Mouse (Mus musculus) ZHBTc4 (cell line): ENCODE measurements around the gene Mst1.

Source experiments
- DNase-seq: peaks from one replicate; pipeline ENCODE4 v3.0.0-alpha.2; 2011; ENCODE audit warnings: low read depth, low spot score

The Mst1 gene

DNA sequence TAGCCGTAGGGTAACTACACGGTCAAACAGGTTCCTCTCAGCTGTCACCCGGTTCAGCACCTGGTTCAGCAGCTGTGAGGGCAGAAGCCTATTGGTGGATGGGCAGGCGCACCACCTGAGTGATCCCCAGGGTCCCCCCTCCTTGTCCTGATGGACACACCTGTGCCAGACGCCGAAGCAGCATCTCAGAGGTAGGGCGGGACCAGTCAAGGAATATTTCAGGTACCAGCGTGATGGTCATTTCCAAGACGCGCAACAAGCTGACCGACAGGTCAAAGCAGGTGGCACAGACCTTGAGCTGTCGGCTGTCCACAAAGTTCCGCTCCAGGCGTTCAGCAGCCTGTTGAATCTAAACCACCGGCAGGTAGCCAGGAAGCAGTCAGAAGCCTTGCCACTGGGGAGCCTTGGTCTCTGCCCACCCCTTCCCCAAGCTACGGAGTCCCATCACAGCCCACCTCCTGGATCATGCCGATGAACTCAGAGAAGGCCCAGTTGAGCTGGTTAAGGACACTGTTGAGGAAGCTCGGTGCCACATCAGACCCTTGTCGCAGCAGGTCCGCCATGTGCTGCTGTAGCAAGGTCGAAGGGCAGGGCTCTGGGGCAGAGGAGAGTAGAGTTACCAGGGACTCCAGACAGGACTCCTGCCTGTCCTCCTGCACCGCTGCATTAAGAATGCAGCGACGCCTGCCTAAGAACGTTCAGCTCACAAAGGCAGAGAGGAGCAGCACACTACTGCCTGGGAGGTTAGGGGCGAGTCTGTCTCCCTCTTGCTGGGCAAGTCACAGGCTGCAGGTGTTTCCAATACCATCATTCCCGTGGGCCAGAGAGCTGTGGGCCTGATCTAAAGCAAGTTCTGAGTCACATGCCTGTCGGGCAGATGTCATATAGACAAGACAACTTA, 23.6 kb upstream of the Mst1 start:
- DNase-seq, result no peak

DNA sequence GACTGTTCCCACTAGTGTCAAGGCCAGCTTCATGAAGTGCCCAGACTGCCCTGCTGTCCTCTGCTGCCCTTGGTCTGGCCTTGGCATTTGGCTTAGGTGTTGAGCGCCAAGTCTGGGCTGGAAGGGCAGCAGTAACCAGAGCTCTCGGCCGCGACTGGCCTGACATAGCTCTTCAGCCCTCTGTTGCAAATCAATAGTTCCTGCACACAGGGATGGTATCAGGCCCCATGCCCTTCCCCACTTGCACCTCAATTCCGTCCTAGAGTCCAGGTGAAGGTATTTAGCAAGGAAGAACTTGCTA, 23.0 kb upstream of the Mst1 start:
- DNase-seq, result no peak

DNA sequence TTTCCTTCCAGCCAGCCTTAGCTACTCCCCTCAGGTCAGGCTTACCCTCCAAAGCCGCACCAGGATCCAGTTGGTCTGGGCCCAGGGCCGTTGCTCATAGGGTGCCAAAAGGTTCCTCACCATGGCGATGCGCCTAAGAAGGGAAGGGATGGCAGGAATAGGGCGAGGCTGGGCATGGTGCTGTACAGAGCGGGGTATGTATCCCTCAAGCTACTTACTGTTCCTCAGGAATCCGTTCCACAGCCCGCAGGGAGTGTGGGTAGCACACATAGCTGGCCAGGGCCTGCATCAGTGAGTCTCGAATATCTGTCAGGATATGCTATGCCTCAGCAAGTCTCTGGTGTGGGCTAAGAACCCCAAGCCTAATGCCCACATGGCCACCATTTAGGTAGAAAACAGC, 21.9 kb upstream of the Mst1 start:
- DNase-seq, result no peak

DNA sequence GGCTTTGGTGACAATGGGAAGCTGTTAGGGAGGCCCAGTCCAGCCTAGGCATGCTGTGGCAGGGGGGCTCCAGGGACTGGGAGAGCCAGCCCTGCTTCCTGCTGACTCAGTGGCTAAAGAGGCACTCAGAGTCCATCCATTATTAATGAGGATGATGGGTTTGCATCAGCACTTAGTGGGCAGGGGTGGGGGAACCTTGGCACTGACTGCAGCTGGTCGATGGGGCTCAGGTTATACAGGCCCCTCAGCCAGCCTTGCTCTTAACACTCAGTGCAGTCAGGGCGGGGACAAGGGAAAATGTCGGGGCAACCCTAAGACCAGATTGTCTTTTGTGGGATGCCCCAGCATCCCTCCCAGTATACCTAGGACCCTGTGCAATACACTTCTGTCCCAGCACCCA, 18.1 kb upstream of the Mst1 start:
- no peak for DNase-seq

DNA sequence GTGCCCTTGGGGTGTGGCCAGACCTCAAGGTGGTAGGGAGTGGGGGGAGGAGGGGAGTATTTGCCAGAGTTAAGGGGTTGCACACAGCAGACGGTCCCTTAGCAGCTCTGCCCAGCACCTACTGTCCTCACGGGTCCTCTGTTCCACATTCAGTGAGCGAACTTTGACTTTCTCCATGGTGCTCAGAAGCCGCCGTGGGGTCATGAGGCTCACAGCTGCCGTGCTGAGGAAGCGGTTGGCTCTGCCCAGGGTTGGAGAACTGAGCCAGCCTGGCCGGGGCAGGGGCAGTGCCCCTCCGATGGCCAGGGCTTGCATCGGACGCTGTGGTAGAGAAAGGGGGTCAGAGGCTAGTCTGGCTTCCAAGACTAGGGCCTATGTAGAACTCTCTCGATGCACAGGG, 16.9 kb upstream of the Mst1 start:
- DNase-seq, result no peak

DNA sequence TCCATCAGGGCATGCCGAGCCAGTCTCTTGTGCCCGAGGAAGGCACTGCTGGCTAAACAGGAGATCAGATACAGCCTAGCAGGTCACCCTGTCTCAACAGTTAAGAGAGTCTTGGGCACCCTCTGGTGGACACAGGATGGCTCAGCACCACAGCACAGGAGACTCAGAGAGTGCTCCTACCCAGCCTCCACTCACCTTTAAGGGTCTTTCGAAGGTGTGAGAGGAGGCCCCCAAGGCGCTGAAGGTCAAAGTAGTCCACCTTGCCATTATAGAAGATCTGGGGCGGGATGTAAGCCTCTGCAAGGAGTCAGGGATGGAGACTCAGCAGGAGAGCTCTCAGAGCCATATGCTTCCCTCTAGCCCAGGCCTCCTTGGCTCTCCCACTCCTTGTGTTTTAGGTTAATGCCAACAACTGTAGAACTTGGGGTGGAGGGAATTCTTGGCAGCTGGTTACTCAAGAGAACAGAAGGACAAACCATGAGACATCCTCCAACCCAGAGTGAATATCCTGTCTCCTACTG, 14.7 kb upstream of the Mst1 start:
- DNase-seq, result peak; percentile 76

DNA sequence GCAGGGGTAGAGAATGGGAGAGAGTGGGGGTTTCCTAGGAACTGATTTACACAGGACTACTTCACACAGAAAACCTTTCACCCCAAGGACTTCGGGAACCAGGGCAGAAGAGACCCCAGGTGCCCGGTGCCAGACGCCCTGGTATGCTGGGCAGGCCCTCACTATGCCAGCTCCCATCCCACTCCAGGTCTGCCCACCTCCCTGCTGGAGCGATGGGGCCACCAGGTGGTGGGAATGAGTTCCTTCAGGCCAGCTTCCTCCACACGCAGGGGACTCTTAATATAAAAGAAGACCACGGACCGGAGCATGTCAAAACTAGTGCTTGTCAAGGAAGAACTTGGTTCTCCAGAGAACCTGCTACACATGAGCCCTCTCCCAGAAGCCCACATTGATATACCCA, 13.0 kb upstream of the Mst1 start:
- peak; percentile 34 for DNase-seq

DNA sequence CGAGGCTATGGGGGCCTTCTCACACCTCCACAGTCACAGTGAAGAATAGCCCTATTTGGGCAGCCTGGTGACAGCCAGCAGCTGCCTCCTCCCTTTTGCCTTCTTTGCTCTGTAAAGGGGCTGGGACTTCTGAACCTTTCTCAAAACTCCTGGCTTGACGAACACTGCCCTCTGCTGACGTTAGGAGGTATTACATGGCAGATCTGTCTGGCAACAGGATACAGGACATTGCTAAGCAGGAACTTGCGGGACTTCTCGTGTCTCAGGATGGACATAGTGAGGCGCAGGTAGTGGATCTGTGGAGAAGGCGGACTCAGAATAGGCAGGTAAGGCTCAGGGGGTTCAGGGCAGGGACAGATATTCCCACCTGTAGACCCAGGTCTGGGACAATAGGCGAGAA, 12.3 kb upstream of the Mst1 start:
- peak; percentile 89 for DNase-seq

DNA sequence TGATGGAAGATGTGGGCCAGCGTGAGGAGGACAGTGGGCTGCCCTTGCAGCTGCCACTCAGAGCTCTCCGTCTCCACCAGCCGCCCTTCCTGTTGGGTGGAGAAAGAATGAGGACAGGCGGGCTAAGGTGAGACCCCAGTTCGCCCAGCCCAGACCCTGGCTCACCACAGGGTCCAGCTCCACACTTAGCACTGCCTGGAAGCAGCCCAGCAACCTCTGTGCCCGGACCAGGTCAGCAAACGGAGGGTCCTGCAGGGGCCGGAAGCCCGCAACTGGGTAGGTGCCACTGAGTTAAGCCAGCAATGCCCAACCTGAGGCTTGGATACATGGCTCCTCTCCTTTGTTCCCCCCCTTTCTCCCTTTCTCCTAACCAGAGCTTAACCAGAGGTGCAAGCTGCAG, 11.2 kb upstream of the Mst1 start:
- DNase-seq, result no peak

DNA sequence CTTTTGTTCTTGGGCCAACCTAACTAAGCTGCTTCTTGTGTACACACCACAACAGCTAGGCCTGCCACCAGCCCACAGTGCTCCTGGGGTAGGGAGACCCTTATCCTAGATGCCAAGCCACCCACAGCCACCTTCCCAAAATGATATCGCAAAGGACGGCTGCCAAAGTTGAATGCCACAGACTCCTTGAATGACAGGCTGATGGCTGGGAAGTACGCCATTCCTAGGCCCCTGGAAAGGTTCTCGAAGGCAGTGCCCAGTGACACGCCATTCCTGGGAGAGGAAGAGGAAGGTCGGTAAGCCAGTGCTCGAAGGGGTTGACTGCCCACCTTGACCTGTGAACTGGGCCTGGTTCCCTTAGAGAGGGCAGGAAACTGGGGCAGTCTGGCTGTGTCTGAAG, 10.7 kb upstream of the Mst1 start:
- DNase-seq, result no peak

DNA sequence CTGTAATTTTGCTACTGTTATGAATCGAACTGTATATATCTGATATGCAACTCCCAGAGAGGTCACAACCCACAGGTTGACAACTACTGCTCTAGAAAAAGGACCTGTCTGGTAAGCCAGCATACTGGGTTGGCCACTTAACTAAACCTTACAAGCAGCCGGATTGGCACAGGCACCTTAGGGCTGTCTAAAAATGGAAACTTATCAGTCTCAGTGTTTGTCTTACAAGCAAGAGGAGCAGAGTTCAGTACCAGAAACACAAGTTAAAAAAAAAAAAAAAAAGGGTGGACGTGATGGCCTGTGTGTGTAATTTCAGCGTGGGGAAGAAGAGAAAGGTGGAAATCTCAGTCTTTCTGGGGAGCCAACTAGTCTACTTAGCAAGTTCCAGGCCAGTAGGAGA, 8.4 kb upstream of the Mst1 start:
- no peak for DNase-seq

DNA sequence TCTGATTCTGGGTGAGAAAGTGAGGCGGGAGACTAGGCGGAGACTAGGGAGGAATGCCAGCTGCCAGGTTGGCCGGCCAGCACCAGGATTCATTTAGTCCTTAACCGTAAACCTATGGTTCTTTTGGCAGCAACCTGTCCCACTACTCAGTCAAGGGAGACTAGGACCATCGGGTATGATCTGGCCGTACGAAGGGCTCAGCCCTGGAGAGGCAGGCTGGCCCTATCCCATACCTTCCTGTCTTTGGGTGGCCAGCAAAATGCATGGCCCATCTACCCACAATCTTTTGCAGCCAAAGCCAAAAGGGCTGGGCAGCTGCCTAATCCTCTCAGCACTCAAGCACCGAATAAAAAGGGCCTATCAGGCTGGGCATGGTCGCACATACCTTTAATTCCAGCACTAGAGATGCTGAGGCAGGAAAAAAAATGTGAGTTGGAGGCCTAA, 7.7 kb upstream of the Mst1 start:
- DNase-seq, result no peak

DNA sequence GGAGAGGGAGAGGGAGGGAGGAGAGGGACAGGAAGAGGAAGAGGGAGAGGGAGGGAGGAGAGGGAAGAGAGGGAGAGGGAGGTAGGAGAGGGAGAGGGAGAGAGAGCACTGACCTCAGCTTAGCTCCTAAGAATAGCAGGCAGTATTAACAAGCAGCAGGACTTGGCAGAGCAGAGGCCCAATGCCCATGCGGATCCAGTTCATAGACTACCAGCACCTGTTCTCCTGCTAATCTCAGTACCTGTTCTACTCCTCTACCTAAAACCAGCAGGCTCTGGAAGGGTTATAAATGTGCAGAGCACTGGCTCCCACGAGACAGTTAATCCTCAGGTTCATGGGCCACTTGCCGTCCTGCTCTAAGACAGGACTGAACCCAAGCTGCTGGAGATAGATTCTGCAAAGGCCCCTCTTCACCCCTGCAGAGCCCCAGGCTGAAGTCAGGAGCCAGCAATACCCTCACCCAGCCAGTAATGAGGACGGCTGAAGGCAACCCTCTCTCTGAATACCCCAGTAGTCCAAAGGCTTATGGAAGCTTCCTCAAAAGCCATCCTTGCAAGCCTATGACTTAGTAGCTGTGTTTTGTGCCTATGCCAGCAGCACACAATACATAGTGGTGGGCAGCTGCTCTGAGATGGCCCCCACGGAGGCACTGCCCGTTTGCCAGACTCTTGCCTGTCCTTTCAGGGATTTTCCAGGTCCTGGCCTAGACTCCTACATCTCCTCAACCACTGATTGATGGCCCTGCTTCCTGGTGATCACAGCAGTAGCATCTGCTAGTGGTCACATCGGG, 6.9 kb upstream of the Mst1 start:
- no peak for DNase-seq

DNA sequence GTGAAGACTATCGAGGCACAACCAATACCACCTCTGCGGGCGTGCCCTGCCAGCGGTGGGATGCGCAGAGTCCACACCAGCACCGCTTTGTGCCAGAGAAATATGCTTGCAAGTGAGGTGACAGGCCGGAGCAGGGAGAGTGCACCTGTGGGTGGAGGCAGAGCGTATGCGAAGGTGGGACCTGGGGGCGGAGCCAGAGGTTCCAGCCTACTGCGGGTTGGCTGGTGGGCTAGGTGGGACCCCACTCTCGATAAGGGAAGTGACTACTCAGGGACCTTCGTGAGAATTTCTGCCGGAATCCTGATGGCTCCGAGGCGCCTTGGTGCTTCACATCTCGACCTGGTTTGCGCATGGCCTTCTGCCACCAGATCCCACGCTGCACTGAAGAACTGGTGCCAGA, 2.3 kb downstream of the Mst1 start:
- peak; percentile 51 for DNase-seq

DNA sequence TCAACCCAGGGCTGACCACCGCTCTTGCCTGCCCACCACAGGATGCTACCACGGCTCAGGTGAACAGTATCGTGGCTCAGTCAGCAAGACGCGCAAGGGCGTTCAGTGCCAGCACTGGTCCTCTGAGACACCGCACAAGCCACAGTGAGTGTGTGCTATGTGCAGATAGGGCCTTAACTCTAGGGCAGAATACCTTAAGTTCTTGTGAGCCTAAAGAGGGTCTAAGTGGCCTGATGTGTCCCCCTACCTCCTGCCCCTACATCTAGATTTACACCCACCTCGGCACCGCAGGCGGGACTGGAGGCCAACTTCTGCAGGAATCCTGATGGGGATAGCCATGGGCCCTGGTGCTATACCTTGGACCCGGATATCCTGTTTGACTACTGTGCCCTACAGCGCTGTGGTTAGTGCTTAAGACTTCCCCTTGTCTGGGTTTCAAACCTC, 2.8 kb downstream of the Mst1 start, which contains the start of gene Rnf123:
Gene Rnf123, minus strand, starts transcription at position 359 of the 444 bp plus-strand sequence.
- DNase-seq, result peak; percentile 34

DNA sequence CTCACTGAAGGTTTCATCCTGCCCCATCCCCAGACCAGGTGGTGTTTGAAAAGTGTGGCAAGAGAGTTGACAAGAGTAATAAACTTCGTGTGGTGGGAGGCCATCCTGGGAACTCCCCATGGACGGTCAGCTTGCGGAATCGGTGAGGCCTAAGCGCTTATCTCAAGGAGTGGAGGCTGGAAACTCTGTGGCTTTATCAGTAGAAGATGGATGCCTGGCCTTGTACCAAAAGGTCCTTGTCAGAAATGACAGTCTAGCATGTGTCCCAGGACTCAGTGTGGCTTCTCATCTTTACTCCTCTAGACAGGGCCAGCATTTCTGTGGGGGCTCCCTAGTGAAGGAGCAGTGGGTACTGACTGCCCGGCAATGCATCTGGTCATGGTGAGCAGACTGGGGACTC, 3.3 kb downstream of the Mst1 start:
- DNase-seq, result no peak

DNA sequence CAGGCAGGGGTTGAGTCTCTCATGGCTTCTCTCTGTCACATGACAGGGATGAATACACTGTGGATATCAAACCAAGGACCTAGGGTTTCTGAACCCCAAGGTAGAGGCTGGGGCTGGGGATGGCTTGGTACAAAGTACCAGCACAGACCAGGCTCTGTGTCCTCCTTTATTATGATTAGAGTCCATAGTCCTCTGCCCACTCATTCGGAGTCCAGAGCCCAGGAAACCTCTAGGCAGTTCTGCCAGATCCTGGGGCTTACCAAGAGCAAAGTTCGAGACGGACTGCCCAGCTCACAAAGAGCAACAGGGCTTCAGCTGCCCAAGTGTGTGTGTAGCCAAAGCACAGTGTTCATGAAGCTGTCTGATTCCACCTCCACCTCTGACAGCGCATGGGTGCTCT, 5.0 kb downstream of the Mst1 start:
- DNase-seq, result no peak

DNA sequence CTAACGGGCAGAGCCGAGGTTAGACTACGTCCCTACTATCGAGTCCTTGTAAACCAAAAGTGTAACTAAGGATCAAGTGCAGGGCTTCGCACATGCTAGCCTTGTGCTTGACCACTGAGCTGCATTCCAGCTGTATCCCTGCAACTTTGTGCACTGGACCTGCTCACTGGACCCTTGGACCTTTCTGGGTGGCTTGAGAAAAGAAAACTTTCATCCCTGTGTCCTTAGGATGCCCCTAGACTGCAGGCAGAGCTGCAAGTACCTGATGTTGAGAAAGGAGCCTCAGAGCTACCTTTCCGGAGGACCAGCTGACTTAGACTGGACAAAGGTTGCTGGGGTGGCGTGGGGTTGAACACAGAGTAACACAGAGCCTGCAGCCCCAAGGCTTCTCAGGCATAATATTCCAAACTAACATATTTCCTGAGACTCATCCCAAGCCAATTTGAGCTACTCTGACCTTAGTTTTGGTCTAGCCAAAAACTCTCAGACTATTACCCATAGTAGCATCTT, 10.4 kb downstream of the Mst1 start:
- DNase-seq, result no peak

DNA sequence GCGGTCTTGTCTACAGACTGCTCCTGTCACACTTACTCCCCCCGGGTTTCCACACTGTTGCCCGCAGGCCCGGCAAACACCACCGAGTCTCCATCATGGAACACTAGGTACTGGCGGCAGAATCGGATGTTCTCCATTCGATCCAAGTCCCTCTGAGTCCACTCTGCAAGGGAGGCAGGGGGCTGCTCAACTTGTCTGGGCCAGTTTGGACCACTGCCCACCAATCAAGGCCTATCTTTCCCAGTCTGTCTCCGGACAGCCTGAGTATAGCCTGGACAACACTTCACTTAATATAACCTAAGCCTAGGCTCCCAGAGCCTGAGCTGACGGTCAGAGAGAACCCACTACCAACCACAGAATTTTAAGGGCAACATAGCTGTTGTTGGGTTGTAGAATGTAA, 13.3 kb downstream of the Mst1 start:
- DNase-seq, result no peak

DNA sequence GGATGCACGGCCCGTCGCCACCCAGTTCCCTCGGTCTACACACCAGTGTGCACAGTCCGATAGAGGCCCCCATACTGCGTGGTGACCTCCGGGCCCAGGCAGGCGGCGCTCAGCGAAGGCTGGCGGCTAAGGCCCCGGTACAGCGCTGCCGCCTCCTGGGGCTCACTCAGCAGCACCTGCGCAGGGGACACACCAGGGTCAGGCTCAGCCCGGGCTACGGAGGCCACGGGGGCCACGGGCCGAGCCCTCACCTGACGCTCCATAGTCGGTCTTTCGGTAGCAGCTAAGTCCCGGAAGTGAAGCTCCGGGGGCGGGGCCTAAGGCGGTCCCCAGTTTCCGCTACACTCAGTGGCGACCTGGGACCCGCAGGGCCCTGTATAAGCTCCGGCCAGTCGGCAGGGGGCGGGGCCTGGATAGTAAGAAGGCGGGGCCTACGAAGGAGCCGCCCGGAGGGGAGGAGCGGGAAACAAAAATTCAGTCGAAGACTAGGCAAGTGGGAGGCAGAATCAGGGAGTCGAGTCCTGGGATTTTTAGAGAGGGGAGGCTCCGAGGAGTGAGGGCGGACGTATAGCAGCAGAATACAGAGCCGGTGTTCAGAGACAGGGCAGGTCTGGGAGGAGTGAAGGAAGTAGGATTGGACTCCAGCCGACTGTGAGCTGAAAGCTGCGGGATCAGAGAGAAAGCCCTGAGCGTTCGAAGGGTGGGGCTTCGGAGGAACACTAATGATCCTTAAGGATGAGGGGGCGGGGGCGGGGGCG, 14.1 kb downstream of the Mst1 start, which contains the start of gene Apeh:
Gene Apeh, minus strand, starts transcription at position 423 of the 758 bp plus-strand sequence.
- DNase-seq, result peak; percentile 98

DNA sequence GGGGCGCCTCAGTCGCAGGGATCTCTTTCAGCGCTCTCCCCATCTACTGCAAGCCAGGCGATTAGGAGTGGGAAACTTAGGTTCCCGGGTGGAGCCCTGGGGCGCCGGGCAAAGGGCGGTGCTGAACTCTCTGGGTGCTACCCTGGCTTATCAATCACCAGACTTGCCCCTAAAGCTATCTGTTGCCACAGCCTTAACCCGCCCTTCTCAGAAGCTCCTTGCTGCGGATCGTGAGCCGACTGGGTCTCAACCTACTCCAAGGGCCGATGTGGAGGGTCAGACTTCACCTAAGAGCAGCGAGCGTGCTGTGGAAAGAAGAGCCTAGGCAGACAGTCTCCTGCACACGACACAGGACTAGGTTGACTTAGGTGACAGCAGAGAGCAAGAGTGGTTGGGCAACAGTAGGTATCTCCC, 14.8 kb downstream of the Mst1 start:
- no peak for DNase-seq

DNA sequence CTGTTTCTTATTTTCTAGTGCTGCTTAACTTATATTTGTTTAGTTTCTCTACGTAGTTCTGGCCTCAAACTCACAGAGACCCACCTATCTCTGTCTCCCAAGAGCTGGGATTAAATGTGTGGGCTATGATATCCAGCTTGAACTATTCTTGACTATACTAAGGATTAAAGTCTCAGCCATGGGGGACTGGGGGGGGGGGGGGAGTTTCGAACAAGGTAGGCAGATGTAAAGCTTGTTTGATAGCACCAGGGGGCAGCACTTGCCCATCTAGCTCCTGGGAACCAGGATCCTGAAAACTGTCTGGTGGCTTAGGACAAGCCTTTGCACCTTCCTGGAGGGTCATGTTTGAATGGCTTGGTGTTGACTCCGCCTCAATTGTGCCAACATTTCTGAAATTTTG, 15.3 kb downstream of the Mst1 start:
- DNase-seq, result peak; percentile 84
